Mouse (Mus musculus) heart, postnatal 4 days (tissue): ENCODE data around the gene Sco1. TPM values are rescaled to one million over a fixed set of nuclear protein-coding genes. Genes with fewer than 3 reads are reported as not detected.

Source experiments
- microRNA-seq, 2 experiments: library from miRNA; unstranded; fragments of <30 nt; microRNA quantifications; one replicate each; pipeline ENCODE4 v1.2.0; 2021 to 2022
- total RNA-seq, 2 experiments: library from RNA; stranded (reverse); gene quantifications; 2 replicates each; pipeline ENCODE4 v1.2.3; 2021

Sco1 gene
- total RNA-seq, 2 experiments from 2014 or later, result 18.7 to 18.9 TPM

Small RNA genes within 50 kb of the gene (microRNA-seq; reads per million reads assigned to microRNA genes)
- gene Mir6923, result 0 reads per million in 2 experiments

Other genes with a start within 250 kb of the Sco1 start
- gene Pirt, start 140.7 kb upstream of the Sco1 start, total RNA-seq, result 10 to 100 TPM; 32.0 to 36.6 TPM
- gene Tmem238l, start 96.0 kb upstream of the Sco1 start, total RNA-seq, result under 1 TPM; 0.34 to 0.52 TPM
- gene Tmem220, start 27.5 kb upstream of the Sco1 start, total RNA-seq, result 1 to 10 TPM; 1.2 to 1.5 TPM
- gene Adprm, start 76 bp upstream of the Sco1 start, total RNA-seq, result 10 to 100 TPM; 13.9 to 15.8 TPM
- gene Myh3, start 25.6 kb downstream of the Sco1 start, total RNA-seq, result under 1 TPM; 0.12 to 0.63 TPM
- under 1 TPM in 1 of 2 experiments, not detected in 1; 0.65 TPM for gene Myh2, start 118.4 kb downstream of the Sco1 start, total RNA-seq
- gene Myh1, start 147.4 kb downstream of the Sco1 start, total RNA-seq, result 1 to 10 TPM in 1 of 2 experiments, under 1 TPM in 1; 0.14 to 3.2 TPM
- under 1 TPM in 1 of 2 experiments, not detected in 1; 0.77 TPM for gene Myh4, start 185.4 kb downstream of the Sco1 start, total RNA-seq
- gene Myh8, start 224.5 kb downstream of the Sco1 start, total RNA-seq, result 10 to 100 TPM in 1 of 2 experiments, 1 to 10 TPM in 1; 3.0 to 17.6 TPM